Mouse (Mus musculus): ENCODE data around the gene Psen1. TPM values are rescaled to one million over a fixed set of nuclear protein-coding genes. Genes with fewer than 3 reads are reported as not detected.

The Psen1 gene
- polyA plus RNA-seq, 1 experiment = 39.0 TPM

DNA sequence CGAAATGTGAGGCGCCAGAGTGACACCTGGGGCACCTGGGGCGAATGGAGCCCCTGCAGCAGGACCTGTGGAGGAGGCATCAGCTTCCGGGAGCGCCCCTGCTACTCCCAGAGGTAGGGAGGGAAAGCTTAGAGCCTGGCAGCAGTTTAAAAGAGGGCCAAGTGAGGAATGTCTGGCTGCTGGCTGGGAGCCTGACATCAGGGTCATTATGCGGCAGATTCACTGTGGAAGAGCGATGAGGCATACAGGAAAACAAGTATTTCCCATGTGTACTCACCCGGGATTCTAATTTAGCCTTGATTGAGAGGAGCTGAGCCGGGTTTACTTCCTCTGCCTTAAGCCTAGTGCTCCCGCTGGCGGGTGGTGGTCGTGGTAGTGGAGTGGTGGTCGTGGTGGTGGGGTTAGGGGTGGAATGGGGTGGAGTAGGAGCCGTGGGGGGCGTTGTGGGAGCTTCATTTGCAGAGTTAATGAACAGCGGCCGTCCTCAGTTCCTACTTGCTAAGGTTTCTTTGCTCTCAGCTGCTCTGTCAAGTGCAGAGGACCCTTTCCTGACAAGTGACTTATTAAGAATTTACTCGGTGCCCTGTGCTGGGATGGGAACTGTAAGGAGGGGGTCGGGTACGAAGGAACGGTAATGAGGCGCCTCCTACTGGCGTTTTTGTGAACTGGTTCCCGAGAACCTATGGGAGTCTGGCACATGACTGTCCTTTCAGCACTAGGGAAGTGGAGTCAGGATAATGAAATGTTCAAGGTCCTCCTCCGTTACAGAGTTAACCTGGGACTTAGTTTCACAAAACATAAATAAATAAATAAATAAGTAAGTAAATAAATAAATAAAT, 82.7 kb downstream of the Psen1 start:
- Histone ChIP-seq H3K27ac (ENCODE audit: insufficient read depth, low read depth, low read length) (no peak overlapping the region), H3K27me3 (replicated peaks; ENCODE audit: control insufficient read depth, insufficient read depth, low read length) (no peaks in the 10 kb centered on the region), H3K36me3 (ENCODE audit: control insufficient read depth, insufficient read depth, low read length) (no peaks in the 10 kb centered on the region), H3K4me1 (ENCODE audit: control insufficient read depth, insufficient read depth, low read length) (peaks cover 13% of the 10 kb centered on the region; the same call in 1 of the 2 replicates), H3K4me3 (ENCODE audit: insufficient read depth, low read depth, low read length) (peak overlapping the region; percentile 29; the same call in 1 of the 2 replicates)
- WGBS = 9% methylated on average over 25 of the region's 25 CpGs
- TF ChIP-seq POLR2A (IDR thresholded peaks at IDR 0.05; ENCODE audit: low read depth, low read length) = no peak
- peak; percentile 92 for TF ChIP-seq CTCF (conservative IDR thresholded peaks at IDR 0.05; ENCODE audit: insufficient read depth, insufficient read length, low read depth, low read length)
- peak; percentile 84 for DNase-seq

DNA sequence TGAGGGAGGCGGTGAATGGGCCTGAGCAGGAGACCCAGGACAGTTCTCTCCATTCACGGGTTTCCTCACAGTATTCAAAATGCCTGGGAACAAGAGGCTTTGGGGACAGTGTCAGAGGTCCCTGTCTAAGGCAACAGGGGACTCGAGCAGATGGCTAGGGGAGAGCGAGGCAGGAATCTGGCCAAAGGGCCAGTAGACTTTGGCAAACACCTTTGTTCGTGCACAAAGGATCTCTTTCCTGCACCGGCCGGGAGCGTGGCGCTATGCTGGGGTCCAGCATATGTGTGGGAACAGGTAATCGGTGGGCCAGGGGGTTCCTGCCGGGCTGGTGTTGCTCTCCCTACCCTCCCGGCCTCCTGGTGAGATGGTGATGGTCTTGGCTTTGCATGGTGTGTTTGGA, 87.7 kb downstream of the Psen1 start:
- no peak for TF ChIP-seq POLR2A (IDR thresholded peaks at IDR 0.05; ENCODE audit: low read depth, low read length)
- Histone ChIP-seq H3K36me3 (ENCODE audit: control insufficient read depth, insufficient read depth, low read length) (no peaks in the 10 kb centered on the region), H3K4me3 (ENCODE audit: insufficient read depth, low read depth, low read length) (no peak overlapping the region), H3K27me3 (replicated peaks; ENCODE audit: control insufficient read depth, insufficient read depth, low read length) (no peaks in the 10 kb centered on the region), H3K4me1 (ENCODE audit: control insufficient read depth, insufficient read depth, low read length) (0 out of 2 replicates have a peak, but pooled peaks cover 1% of the 10 kb centered on the region), H3K27ac (ENCODE audit: insufficient read depth, low read depth, low read length) (no peak overlapping the region)
- 92% methylated on average over 12 of the region's 12 CpGs for WGBS
- no peak for DNase-seq

DNA sequence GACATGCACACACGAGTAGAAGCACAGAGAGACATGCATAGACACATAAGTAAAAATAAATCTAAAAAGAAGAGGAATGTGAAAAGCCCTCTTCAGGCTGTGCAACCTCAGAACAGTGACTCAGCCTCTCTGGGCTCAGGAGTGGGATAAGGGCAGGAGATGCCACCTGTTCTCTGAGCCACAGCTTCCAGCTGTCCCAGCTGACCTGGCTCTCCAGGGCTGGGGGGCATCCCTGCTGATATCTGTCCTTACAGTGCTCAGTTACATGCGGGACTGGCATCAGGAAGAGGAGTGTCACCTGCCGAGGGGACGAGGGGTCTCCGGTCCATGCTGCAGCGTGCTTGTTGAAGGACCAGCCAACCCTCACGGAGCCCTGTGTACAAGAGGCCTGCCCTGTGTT, 88.8 kb downstream of the Psen1 start:
- TF ChIP-seq POLR2A (IDR thresholded peaks at IDR 0.05; ENCODE audit: low read depth, low read length) (no peak), CTCF (conservative IDR thresholded peaks at IDR 0.05; ENCODE audit: insufficient read depth, insufficient read length, low read depth, low read length) (no peak)
- no peaks in the 10 kb centered on the region for H3K4me1 ChIP-seq (ENCODE audit: control insufficient read depth, insufficient read depth, low read length)
- no peak for DNase-seq
- H3K27me3 ChIP-seq (replicated peaks; ENCODE audit: control insufficient read depth, insufficient read depth, low read length) = no peaks in the 10 kb centered on the region
- no peak overlapping the region for H3K27ac ChIP-seq (ENCODE audit: insufficient read depth, low read depth, low read length)
- no peak overlapping the region for H3K4me3 ChIP-seq (ENCODE audit: insufficient read depth, low read depth, low read length)
- H3K36me3 ChIP-seq (ENCODE audit: control insufficient read depth, insufficient read depth, low read length) = no peaks in the 10 kb centered on the region
- WGBS = 89% methylated on average over 7 of the region's 7 CpGs

DNA sequence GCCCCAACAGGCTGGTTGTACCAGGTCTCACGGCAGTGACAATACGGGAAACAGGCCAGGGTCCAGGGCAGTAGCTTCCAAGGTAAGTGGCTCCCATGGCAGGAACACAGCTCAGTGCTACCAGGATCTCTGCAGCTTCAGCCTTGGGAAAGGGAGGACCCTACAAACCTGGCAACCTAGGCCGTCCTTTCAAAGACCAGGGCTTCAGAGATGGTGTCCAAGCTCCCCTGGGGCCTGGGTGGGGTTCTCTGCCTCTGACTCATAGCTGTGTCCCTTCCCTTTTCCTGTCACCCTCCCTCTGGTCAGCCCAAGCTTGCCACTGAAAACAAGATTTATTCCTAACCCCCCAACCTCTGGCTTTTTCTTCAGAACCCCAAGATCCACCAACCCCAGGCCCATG, 92.2 kb downstream of the Psen1 start:
- WGBS = 83% methylated on average over 3 of the region's 3 CpGs
- H3K36me3 ChIP-seq (ENCODE audit: control insufficient read depth, insufficient read depth, low read length) = no peaks in the 10 kb centered on the region
- no peak for TF ChIP-seq POLR2A (IDR thresholded peaks at IDR 0.05; ENCODE audit: low read depth, low read length)
- TF ChIP-seq CTCF (conservative IDR thresholded peaks at IDR 0.05; ENCODE audit: insufficient read depth, insufficient read length, low read depth, low read length) = no peak
- H3K4me1 ChIP-seq (ENCODE audit: control insufficient read depth, insufficient read depth, low read length) = no peaks in the 10 kb centered on the region
- DNase-seq = no peak
- no peak overlapping the region for H3K4me3 ChIP-seq (ENCODE audit: insufficient read depth, low read depth, low read length)
- H3K27me3 ChIP-seq (replicated peaks; ENCODE audit: control insufficient read depth, insufficient read depth, low read length) = no peaks in the 10 kb centered on the region
- H3K27ac ChIP-seq (ENCODE audit: insufficient read depth, low read depth, low read length) = no peak overlapping the region

DNA sequence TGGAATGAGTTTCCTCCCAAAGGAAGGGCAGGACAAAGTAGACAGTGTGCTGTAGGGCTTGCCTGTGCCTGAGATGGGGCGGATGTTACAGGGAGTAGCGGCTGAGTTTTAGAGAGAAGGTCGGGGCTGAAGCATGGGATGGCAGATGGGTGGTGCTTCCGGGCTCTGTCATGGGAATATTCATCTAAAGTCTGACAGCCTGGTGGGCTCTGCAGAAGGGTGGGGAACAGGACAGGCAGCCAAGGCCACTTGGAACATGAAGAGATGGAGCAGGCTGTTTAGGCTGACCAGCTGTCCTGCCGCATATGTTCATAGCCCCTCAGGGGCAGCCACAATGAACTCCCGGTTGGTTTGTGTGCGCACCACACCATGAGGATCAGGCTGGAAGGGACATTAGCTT, 93.3 kb downstream of the Psen1 start:
- Histone ChIP-seq H3K27ac (ENCODE audit: insufficient read depth, low read depth, low read length) (no peak overlapping the region), H3K36me3 (ENCODE audit: control insufficient read depth, insufficient read depth, low read length) (no peaks in the 10 kb centered on the region), H3K27me3 (replicated peaks; ENCODE audit: control insufficient read depth, insufficient read depth, low read length) (no peaks in the 10 kb centered on the region), H3K4me3 (ENCODE audit: insufficient read depth, low read depth, low read length) (no peak overlapping the region), H3K4me1 (ENCODE audit: control insufficient read depth, insufficient read depth, low read length) (no peaks in the 10 kb centered on the region)
- 66% methylated on average over 7 of the region's 7 CpGs for WGBS
- DNase-seq = no peak
- TF ChIP-seq CTCF (conservative IDR thresholded peaks at IDR 0.05; ENCODE audit: insufficient read depth, insufficient read length, low read depth, low read length) (no peak), POLR2A (IDR thresholded peaks at IDR 0.05; ENCODE audit: low read depth, low read length) (no peak)

DNA sequence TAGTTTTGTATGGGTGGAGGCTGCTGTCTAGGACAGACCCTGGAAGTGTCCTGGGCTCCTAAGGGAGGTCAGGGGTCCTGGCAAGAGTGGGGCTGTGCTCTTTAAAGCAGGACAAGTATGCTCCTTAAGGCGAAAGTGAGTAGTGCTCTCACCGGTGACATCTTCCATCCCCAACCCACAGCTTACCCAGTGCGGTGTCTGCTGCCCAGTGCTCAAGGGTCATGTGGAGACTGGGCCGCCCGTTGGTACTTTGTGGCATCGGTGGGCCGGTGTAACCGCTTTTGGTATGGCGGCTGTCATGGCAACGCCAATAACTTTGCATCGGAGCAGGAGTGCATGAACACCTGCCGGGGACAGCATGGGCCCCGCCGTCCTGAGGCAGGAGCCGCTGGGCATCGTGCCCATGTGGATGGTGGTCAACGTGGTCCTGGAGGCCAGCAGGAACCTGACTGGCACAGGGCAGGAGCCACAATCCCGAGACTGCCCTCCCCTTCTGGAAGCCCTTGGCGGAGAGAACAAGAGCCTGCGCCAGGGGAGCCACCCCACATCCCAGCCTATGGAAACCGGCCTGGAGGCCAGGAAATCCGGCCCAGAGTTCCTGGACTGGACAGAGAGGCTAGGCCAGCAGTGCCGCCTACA, 93.8 kb downstream of the Psen1 start:
- 88% methylated on average over 23 of the region's 23 CpGs for whole genome bisulfite sequencing
- H3K27me3 ChIP-seq (replicated peaks; ENCODE audit: control insufficient read depth, insufficient read depth, low read length) = no peaks in the 10 kb centered on the region
- no peak overlapping the region for H3K4me3 ChIP-seq (ENCODE audit: insufficient read depth, low read depth, low read length)
- H3K36me3 ChIP-seq (ENCODE audit: control insufficient read depth, insufficient read depth, low read length) = no peaks in the 10 kb centered on the region
- no peak overlapping the region for H3K27ac ChIP-seq (ENCODE audit: insufficient read depth, low read depth, low read length)
- no peak for DNase-seq
- TF ChIP-seq POLR2A (IDR thresholded peaks at IDR 0.05; ENCODE audit: low read depth, low read length) (no peak), CTCF (conservative IDR thresholded peaks at IDR 0.05; ENCODE audit: insufficient read depth, insufficient read length, low read depth, low read length) (no peak)
- no peaks in the 10 kb centered on the region for H3K4me1 ChIP-seq (ENCODE audit: control insufficient read depth, insufficient read depth, low read length)

DNA sequence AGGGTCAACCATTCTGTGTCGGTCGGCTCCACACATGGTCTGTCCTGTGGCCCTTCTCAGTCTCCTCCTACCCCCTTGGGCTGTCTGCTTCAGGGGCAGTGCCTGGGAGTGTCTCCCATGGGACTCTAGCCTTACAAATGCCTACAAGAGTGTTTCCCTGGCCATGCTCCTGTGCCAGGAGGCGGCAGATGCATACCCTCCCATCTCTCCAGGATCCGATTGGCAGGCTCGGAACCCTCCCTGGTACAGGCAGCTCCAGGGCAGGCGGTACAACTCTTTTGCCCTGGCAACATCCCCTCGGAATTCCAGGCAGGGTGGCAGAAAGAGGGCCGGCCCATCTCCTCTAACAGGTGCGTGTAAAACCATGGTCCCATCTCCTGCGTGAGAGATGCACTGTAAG, 94.7 kb downstream of the Psen1 start:
- 88% methylated on average over 10 of the region's 10 CpGs for WGBS
- Histone ChIP-seq H3K27ac (ENCODE audit: insufficient read depth, low read depth, low read length) (no peak overlapping the region), H3K4me1 (ENCODE audit: control insufficient read depth, insufficient read depth, low read length) (no peaks in the 10 kb centered on the region), H3K27me3 (replicated peaks; ENCODE audit: control insufficient read depth, insufficient read depth, low read length) (no peaks in the 10 kb centered on the region), H3K4me3 (ENCODE audit: insufficient read depth, low read depth, low read length) (no peak overlapping the region), H3K36me3 (ENCODE audit: control insufficient read depth, insufficient read depth, low read length) (no peaks in the 10 kb centered on the region)
- TF ChIP-seq POLR2A (IDR thresholded peaks at IDR 0.05; ENCODE audit: low read depth, low read length) (no peak), CTCF (conservative IDR thresholded peaks at IDR 0.05; ENCODE audit: insufficient read depth, insufficient read length, low read depth, low read length) (no peak)
- no peak for DNase-seq

Other genes with a start within 250 kb of the Psen1 start
- 4.0 TPM in 2 replicates for gene Dpf3, start 200.4 kb upstream of the Psen1 start, polyA plus RNA-seq (2012; rRNA removed)
- 11.2 and 12.5 TPM in 2 replicates for gene Dcaf4, start 167.7 kb upstream of the Psen1 start, polyA plus RNA-seq (2012; rRNA removed)
- 29.0 and 32.0 TPM in 2 replicates for gene Zfyve1, start 90.9 kb upstream of the Psen1 start, polyA plus RNA-seq (2012; rRNA removed)
- gene Rbm25, start 56.9 kb upstream of the Psen1 start, polyA plus RNA-seq (2012; rRNA removed) = 17.9 and 21.2 TPM in 2 replicates
- gene Papln, start 75.5 kb downstream of the Psen1 start, polyA plus RNA-seq (2012; rRNA removed) = 2.4 and 3.0 TPM in 2 replicates
- gene Numb, start 233.8 kb downstream of the Psen1 start, polyA plus RNA-seq (2012; rRNA removed) = 63.7 and 76.5 TPM in 2 replicates

Measured in kidney, adult 2 months (tissue).